Mouse (Mus musculus): ENCODE data around the gene Tmem79. TPM values are rescaled to one million over a fixed set of nuclear protein-coding genes. Genes with fewer than 3 reads are reported as not detected.

The Tmem79 gene
- total RNA-seq (2023) = 1 to 10 TPM; 1.2 to 1.3 TPM

DNA sequence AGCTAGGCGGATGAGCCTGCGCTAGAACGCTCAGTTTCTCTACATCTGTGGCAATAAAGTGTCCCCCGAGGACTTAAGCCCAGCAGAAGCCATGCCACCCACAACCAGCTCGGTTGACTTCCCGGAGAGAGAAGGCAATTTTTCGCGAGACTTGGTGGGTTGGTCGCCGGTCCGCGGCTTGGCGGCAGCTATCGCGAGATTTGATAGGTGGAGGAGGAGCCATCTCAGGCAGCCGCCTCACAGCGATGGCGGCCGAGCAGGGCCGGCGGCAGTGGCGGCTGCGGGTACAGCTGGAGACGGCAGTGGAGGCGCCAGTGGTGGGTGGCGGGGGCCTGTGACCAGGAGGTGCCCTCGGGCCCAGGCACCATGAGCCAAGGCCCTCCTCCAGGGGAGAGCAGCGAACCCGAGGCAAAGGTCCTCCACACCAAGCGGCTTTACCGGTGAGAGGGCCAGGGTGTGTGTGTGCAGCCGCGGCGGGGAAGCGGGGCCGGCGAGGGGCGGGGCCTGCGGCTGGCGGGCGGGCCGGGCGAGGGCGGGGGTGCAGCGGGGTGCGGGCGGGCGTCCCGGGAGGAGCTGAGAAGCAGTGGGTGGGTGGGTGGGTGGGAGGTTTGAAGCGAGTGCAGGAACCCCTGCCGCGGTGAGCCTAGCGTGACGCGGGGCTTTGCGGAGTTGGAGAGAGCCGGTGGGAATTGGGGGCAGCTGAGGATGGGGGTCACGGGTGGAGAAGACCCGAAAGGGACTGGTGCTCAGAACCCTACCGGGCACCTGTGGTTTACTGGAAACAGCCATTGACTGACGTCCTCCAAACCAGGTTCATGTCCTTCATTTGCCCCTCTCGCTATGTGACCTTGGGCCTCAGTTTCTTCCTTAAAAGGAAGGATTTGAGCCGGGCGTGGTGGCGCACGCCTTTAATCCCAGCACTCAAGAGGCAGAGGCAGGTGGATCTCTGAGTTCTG lies at the start of gene Tmem79, which contains the start of gene Smg5:
Gene Tmem79 (minus strand): TSS at position 91 of the 956 bp plus-strand sequence.
Gene Smg5 (plus strand): TSS at position 203 of the 956 bp plus-strand sequence.

DNA sequence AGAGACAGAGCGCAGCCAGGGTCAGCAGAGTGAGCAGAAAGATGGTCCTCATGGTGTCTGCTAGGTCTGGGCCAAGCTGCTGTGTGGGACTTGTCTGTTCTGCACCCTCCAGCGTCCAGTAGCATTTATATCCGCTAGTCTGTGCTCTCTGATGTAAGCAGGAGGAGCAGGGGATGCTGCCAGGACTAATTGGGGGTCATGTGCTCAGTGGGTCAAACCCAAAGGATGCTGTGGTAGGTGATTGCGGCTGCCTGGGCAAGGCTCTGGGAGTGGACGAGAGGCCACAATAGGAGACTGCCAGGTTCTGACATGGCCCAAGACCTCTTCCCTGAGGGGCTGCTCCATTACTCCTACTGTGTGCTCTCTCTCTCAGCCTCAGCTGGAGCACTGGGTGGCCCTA lies 48.4 kb upstream of the Tmem79 start, which contains the start of gene Bglap:
Gene Bglap (minus strand): TSS at position 101 of the 400 bp plus-strand sequence.

DNA sequence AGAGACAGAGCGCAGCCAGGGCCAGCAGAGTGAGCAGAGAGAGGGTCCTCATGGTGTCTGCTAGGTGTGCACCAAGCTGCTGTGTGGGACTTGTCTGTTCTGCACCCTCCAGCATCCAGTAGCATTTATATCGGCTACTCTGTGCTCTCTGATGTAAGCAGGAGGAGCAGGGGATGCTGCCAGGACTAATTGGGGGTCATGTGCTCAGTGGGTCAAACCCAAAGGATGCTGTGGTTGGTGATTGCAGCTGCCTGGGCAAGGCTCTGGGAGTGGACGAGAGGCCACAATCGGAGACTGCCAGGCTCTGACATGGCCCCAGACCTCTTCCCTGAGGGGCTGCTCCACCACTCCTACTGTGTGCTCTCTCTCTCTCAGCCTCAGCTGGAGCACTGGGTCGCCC lies 42.7 kb upstream of the Tmem79 start, which contains the start of gene Bglap2:
Gene Bglap2 (minus strand): TSS at position 101 of the 400 bp plus-strand sequence.

DNA sequence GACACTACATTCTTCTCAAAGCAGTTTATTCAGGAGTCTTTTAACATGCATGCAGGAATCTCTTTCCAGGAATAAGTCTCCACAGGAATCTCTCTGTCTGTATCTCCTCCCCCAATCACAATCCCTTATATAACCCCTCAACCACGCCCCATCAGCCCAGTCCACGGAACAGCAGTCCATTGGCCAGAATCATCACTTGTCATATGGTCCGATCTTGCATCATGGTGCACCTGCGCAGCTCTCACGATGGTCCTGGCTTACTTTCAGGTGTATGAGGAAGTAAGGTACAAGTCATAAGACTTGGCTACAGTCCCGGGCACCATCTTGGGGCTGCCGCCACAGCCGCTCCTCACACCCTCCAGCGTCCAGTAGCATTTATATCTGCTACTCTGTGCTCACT lies 36.7 kb upstream of the Tmem79 start, which contains the start of gene Bglap3:
Gene Bglap3 (minus strand): TSS at position 101 of the 400 bp plus-strand sequence.

DNA sequence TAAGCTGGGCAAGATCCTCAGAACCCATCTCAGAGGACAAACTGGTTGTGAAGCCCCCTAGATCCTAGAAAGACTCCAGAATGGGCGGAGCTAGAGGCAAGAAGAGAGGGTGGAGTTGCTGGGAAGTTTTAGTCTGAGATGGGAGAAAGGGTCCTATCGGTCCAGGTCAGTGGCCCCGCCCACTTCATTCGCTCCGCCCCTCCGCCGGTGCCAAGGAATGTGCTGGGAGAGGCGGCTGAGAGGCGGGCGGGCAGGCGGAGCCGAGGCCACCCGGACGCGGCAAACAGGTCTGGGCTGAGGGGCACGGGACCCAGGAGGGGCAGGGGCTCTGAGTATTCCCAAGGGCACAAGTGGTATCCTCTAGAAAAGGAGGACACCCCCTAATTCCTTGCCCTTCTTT lies 28.4 kb upstream of the Tmem79 start, which contains the start of gene Paqr6:
Gene Paqr6 (plus strand): TSS at position 248 of the 400 bp plus-strand sequence.

DNA sequence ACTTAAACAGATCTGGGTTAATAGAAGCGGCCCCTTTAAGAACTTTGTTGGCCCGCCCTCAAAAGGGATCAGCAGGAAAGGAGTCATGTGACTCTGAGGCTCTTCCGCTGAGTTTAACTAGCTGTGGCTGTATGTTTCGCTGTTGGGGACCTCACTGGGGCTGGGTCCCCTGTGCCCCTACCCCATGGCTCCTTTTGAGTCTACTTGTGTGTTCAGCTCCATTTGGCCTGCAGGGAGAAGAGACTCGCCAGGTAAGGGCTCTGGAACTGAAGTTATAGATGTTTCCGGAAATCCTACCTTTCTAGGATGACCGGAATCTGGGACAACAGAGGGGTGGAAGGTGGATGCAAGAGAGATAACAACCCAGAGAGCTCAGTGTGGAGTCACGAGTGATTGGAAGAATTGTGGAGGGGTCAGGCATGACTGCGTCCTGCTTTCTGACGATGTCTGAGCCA lies 11.0 kb downstream of the Tmem79 start, which contains the start of gene Glmp:
Gene Glmp (plus strand): TSS at position 73 of the 455 bp plus-strand sequence.

DNA sequence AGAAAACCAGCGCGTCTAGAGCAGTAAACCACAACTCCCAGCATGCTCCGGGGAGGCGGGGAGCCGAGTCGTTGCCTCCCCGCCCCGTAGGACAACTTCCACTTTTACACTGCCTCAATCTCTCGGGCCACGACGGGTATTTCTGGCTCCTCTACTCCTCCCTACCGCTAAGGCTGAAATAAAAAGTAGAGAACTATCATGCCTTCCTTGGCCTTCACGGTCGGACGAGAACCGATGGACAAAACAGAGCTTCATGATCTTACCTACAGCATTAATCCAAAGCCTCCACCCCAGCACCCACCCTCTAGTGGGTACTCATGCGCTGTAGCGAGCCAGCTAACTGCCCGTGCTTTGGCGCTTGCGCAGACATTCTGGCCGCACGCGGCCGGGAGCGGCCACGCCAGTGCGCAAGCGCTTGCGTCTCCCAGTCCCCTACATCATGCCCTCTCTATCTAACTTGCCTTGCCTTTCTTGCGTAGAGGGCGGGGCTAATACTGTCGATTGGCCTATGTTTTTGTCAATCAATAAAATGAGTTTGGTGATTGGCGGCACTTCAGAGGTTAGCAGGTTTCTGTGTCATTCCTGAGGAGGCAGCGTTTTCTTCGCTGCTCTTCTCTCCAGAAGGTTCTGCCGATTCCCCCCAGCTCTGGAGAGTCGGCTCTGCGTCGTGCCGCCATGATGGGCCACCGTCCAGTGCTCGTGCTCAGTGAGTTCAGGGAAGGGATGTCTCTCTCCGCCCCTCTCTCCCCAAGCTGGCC lies 39.2 kb downstream of the Tmem79 start, which contains the start of the genes Tsacc and Cct3:
Gene Tsacc (minus strand): TSS at position 439 of the 758 bp plus-strand sequence.
Gene Cct3 (plus strand): TSS at position 556 of the 758 bp plus-strand sequence.

DNA sequence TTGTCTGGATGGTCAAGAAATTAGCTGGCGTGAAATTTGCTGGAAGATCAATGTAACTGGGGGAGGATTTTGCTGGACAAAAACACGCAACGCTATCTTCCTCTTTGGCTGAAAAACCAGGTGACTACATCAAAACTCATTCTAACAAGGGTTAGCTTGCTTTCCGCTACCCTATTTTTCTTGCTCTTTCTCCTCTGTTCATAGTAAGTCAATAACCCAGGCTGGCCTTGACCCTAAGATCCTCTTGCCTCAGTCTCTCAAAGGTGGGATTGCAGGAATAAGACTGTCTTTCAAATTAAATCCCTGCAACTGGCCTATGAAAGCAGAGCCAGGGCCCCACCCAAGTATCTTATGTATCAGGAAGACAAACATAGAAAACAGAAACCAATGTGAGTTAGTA lies 48.8 kb downstream of the Tmem79 start, which contains the start of gene Gm38392:
Gene Gm38392 (minus strand): TSS at position 101 of the 400 bp plus-strand sequence.

Other genes starting within 250 kb of the Tmem79 start
- 10 to 100 TPM; 55.4 to 69.5 TPM for gene Mef2d, start 193.8 kb downstream of the Tmem79 start, total RNA-seq (2023)
- gene Rhbg, start 81.4 kb downstream of the Tmem79 start, total RNA-seq (2023) = not detected
- not detected for gene Gm38392, start 48.9 kb downstream of the Tmem79 start, total RNA-seq (2023)
- 1 to 10 TPM in 1 of 2 experiments, not detected in 1; 1.3 TPM for gene Tsacc, start 39.1 kb downstream of the Tmem79 start, total RNA-seq (2023)
- gene Cct3, start 39.0 kb downstream of the Tmem79 start, total RNA-seq (2023) = 10 to 100 TPM; 66.6 to 69.9 TPM
- gene Glmp, start 11.1 kb downstream of the Tmem79 start, total RNA-seq (2023) = 100 to 1,000 TPM; 114 to 115 TPM
- 10 to 100 TPM; 48.0 to 51.9 TPM for gene Smg5, start 112 bp upstream of the Tmem79 start, total RNA-seq (2023)
- 1 to 10 TPM in 1 of 2 experiments, under 1 TPM in 1; 0.46 to 1.1 TPM for gene Paqr6, start 28.4 kb upstream of the Tmem79 start, total RNA-seq (2023)
- gene Bglap3, start 36.6 kb upstream of the Tmem79 start, total RNA-seq (2023) = 10 to 100 TPM; 15.2 to 25.3 TPM
- gene Bglap2, start 42.6 kb upstream of the Tmem79 start, total RNA-seq (2023) = 10 to 100 TPM; 26.3 to 43.3 TPM
- 100 to 1,000 TPM; 105 to 139 TPM for gene Bglap, start 48.3 kb upstream of the Tmem79 start, total RNA-seq (2023)
- gene Pmf1, start 74.2 kb upstream of the Tmem79 start, total RNA-seq (2023) = 10 to 100 TPM; 59.0 to 65.4 TPM
- 10 to 100 TPM; 16.1 to 16.3 TPM for gene Slc25a44, start 89.0 kb upstream of the Tmem79 start, total RNA-seq (2023)
- gene Sema4a, start 125.0 kb upstream of the Tmem79 start, total RNA-seq (2023) = 100 to 1,000 TPM; 296 to 331 TPM
- gene Lmna, start 173.8 kb upstream of the Tmem79 start, total RNA-seq (2023) = 10 to 100 TPM; 17.1 to 26.2 TPM
- under 1 TPM; 0.20 to 0.33 TPM for gene Mex3a, start 196.2 kb upstream of the Tmem79 start, total RNA-seq (2023)
- gene Rab25, start 212.2 kb upstream of the Tmem79 start, total RNA-seq (2023) = not detected
- gene Lamtor2, start 216.9 kb upstream of the Tmem79 start, total RNA-seq (2023) = 10 to 100 TPM; 74.0 to 89.2 TPM
- 10 to 100 TPM; 20.0 to 20.2 TPM for gene Ubqln4, start 217.6 kb upstream of the Tmem79 start, total RNA-seq (2023)
- 10 to 100 TPM; 77.9 to 78.3 TPM for gene Ssr2, start 239.7 kb upstream of the Tmem79 start, total RNA-seq (2023)